Mouse (Mus musculus): ENCODE data around the gene Rab2b. TPM values are rescaled to one million over a fixed set of nuclear protein-coding genes. Genes with fewer than 3 reads are reported as not detected.
"Not testable (repeated sequence)": the region's sequence is repeated elsewhere in the genome, so short reads cannot be mapped to it uniquely, and the experiment has no call there.

The Rab2b gene
- polyA plus RNA-seq, 1 experiment from 2014 or later, result 40.3 TPM

- H3K27ac ChIP-seq (ENCODE audit: low read depth, low read length), result peak overlapping the region; percentile 90
- 6% methylated on average over 17 of the region's 17 CpGs for WGBS
- peak overlapping the region; percentile 94 for H3K9ac ChIP-seq (ENCODE audit: low read length)
- H3K27me3 ChIP-seq (replicated peaks; ENCODE audit: control insufficient read depth, insufficient read depth, low read length), result no peaks in the 10 kb centered on the region
- H3K4me2 ChIP-seq (ENCODE audit: low read length), result peak overlapping the region; percentile 82
- DNase-seq (ENCODE audit: low spot score) (no peak), ATAC-seq (no peak; the same call in 1 of the 2 replicates)
- peak overlapping the region; percentile 77 for H3K4me3 ChIP-seq (ENCODE audit: low read depth, low read length)
- H3K36me3 ChIP-seq (ENCODE audit: control insufficient read depth, insufficient read depth, low read length), result peaks cover 37% of the 10 kb centered on the region
- no peaks in the 10 kb centered on the region for H3K9me3 ChIP-seq (replicated peaks; ENCODE audit: control insufficient read depth, low read length)
- peaks cover 19% of the 10 kb centered on the region for H3K4me1 ChIP-seq (ENCODE audit: control insufficient read depth, insufficient read depth, low read length)
These were observed 36.0 kb upstream of the Rab2b start for GRCm38 (mm10) chr14:52315283-52315780.

GRCm38 (mm10) chr14:52314808-52315150 lies 35.4 kb upstream of the Rab2b start:
- Histone ChIP-seq H3K9me3 (replicated peaks; ENCODE audit: control insufficient read depth, low read length) (no peaks in the 10 kb centered on the region), H3K27me3 (replicated peaks; ENCODE audit: control insufficient read depth, insufficient read depth, low read length) (no peaks in the 10 kb centered on the region), H3K4me3 (ENCODE audit: low read depth, low read length) (peak overlapping the region; percentile 77), H3K36me3 (ENCODE audit: control insufficient read depth, insufficient read depth, low read length) (peaks cover 37% of the 10 kb centered on the region), H3K4me1 (ENCODE audit: control insufficient read depth, insufficient read depth, low read length) (peaks cover 19% of the 10 kb centered on the region), H3K4me2 (ENCODE audit: low read length) (peak overlapping the region; percentile 82), H3K27ac (ENCODE audit: low read depth, low read length) (no peak overlapping the region), H3K9ac (ENCODE audit: low read length) (peak overlapping the region; percentile 94)
- no peak for ATAC-seq
- DNase-seq (ENCODE audit: low spot score), result no peak
- WGBS, result 40% methylated on average over 8 of the region's 8 CpGs

- WGBS, result 86% methylated on average over 26 of the region's 26 CpGs
- Histone ChIP-seq H3K4me3 (ENCODE audit: low read depth, low read length) (peak overlapping the region; percentile 77; the same call in 1 of the 2 replicates), H3K4me2 (ENCODE audit: low read length) (peak overlapping the region; percentile 82), H3K27me3 (replicated peaks; ENCODE audit: control insufficient read depth, insufficient read depth, low read length) (no peaks in the 10 kb centered on the region), H3K36me3 (ENCODE audit: control insufficient read depth, insufficient read depth, low read length) (peaks cover 37% of the 10 kb centered on the region), H3K9me3 (replicated peaks; ENCODE audit: control insufficient read depth, low read length) (no peaks in the 10 kb centered on the region), H3K27ac (ENCODE audit: low read depth, low read length) (no peak overlapping the region), H3K4me1 (ENCODE audit: control insufficient read depth, insufficient read depth, low read length) (peaks cover 19% of the 10 kb centered on the region), H3K9ac (ENCODE audit: low read length) (0 out of 2 replicates have a peak overlapping the region, but pooled peaks have one; percentile 0)
- ATAC-seq, result no peak
- no peak for DNase-seq (ENCODE audit: low spot score)
These were observed 34.8 kb upstream of the Rab2b start for GRCm38 (mm10) chr14:52313931-52314807.

- Histone ChIP-seq H3K27ac (ENCODE audit: low read depth, low read length) (no peak overlapping the region), H3K9me3 (replicated peaks; ENCODE audit: control insufficient read depth, low read length) (no peaks in the 10 kb centered on the region), H3K4me1 (ENCODE audit: control insufficient read depth, insufficient read depth, low read length) (peaks cover 15% of the 10 kb centered on the region), H3K4me3 (ENCODE audit: low read depth, low read length) (no peak overlapping the region), H3K27me3 (replicated peaks; ENCODE audit: control insufficient read depth, insufficient read depth, low read length) (no peaks in the 10 kb centered on the region), H3K9ac (ENCODE audit: low read length) (no peak overlapping the region), H3K4me2 (ENCODE audit: low read length) (peak overlapping the region; percentile 4; the same call in 1 of the 2 replicates), H3K36me3 (ENCODE audit: control insufficient read depth, insufficient read depth, low read length) (peaks cover 37% of the 10 kb centered on the region)
- ATAC-seq (peak; percentile 16; the same call in 1 of the 2 replicates), DNase-seq (ENCODE audit: low spot score) (peak; percentile 84)
- 70% methylated on average over 2 of the region's 2 CpGs for WGBS
These were observed 31.6 kb upstream of the Rab2b start for GRCm38 (mm10) chr14:52310906-52311305.

GRCm38 (mm10) chr14:52310343-52310742 lies 31.0 kb upstream of the Rab2b start:
- WGBS, result 97% methylated on average over 5 of the region's 6 CpGs
- not testable (repeated sequence) for H3K27ac ChIP-seq (ENCODE audit: low read depth, low read length); H3K4me2 ChIP-seq (ENCODE audit: low read length); ATAC-seq; H3K9ac ChIP-seq (ENCODE audit: low read length); H3K9me3 ChIP-seq (replicated peaks; ENCODE audit: control insufficient read depth, low read length); H3K4me3 ChIP-seq (ENCODE audit: low read depth, low read length); DNase-seq (ENCODE audit: low spot score); H3K27me3 ChIP-seq (replicated peaks; ENCODE audit: control insufficient read depth, insufficient read depth, low read length)
- Histone ChIP-seq H3K36me3 (ENCODE audit: control insufficient read depth, insufficient read depth, low read length) (peaks cover 37% of the 10 kb centered on the region), H3K4me1 (ENCODE audit: control insufficient read depth, insufficient read depth, low read length) (peaks cover 15% of the 10 kb centered on the region)

GRCm38 (mm10) chr14:52306100-52306499 lies 26.8 kb upstream of the Rab2b start:
- Histone ChIP-seq H3K36me3 (ENCODE audit: control insufficient read depth, insufficient read depth, low read length) (peaks cover 2% of the 10 kb centered on the region; the same call in 1 of the 2 replicates), H3K9me3 (replicated peaks; ENCODE audit: control insufficient read depth, low read length) (no peaks in the 10 kb centered on the region), H3K27ac (ENCODE audit: low read depth, low read length) (no peak overlapping the region), H3K9ac (ENCODE audit: low read length) (no peak overlapping the region), H3K27me3 (replicated peaks; ENCODE audit: control insufficient read depth, insufficient read depth, low read length) (no peaks in the 10 kb centered on the region), H3K4me1 (ENCODE audit: control insufficient read depth, insufficient read depth, low read length) (peaks cover 6% of the 10 kb centered on the region), H3K4me2 (ENCODE audit: low read length) (no peak overlapping the region), H3K4me3 (ENCODE audit: low read depth, low read length) (no peak overlapping the region)
- ATAC-seq, result no peak
- DNase-seq (ENCODE audit: low spot score), result no peak
- WGBS, result 95% methylated on average over 2 of the region's 2 CpGs

GRCm38 (mm10) chr14:52304644-52305271 lies 25.4 kb upstream of the Rab2b start, which contains the start of gene Mettl3:
TSS of gene Mettl3 (minus strand) at chr14:52305128.
- Histone ChIP-seq H3K4me1 (ENCODE audit: control insufficient read depth, insufficient read depth, low read length) (peaks cover 6% of the 10 kb centered on the region), H3K9ac (ENCODE audit: low read length) (peak within 1 kb of the TSS; percentile 76), H3K27me3 (replicated peaks; ENCODE audit: control insufficient read depth, insufficient read depth, low read length) (no peaks in the 10 kb centered on the region), H3K4me2 (ENCODE audit: low read length) (peak within 1 kb of the TSS; percentile 78), H3K27ac (ENCODE audit: low read depth, low read length) (peak within 1 kb of the TSS; percentile 90), H3K36me3 (ENCODE audit: control insufficient read depth, insufficient read depth, low read length) (peaks cover 11% of the 10 kb centered on the region), H3K9me3 (replicated peaks; ENCODE audit: control insufficient read depth, low read length) (no peaks in the 10 kb centered on the region), H3K4me3 (ENCODE audit: low read depth, low read length) (peak within 1 kb of the TSS; percentile 69)
- ATAC-seq (peak; percentile 95), DNase-seq (ENCODE audit: low spot score) (peak; percentile 98)
- WGBS, result under 1% methylated on average over 46 of the region's 46 CpGs

- not testable (repeated sequence) for H3K27ac ChIP-seq (ENCODE audit: low read depth, low read length); H3K4me1 ChIP-seq (ENCODE audit: control insufficient read depth, insufficient read depth, low read length); H3K4me3 ChIP-seq (ENCODE audit: low read depth, low read length); DNase-seq (ENCODE audit: low spot score); H3K9ac ChIP-seq (ENCODE audit: low read length); H3K9me3 ChIP-seq (replicated peaks; ENCODE audit: control insufficient read depth, low read length); ATAC-seq; H3K27me3 ChIP-seq (replicated peaks; ENCODE audit: control insufficient read depth, insufficient read depth, low read length)
- WGBS, result 77% methylated on average over 3 of the region's 3 CpGs
- Histone ChIP-seq H3K4me2 (ENCODE audit: low read length) (peak overlapping the region; percentile 78; the same call in 1 of the 2 replicates), H3K36me3 (ENCODE audit: control insufficient read depth, insufficient read depth, low read length) (peaks cover 21% of the 10 kb centered on the region)
These were observed 24.2 kb upstream of the Rab2b start for GRCm38 (mm10) chr14:52303517-52303916.
